Mouse (Mus musculus): ENCODE data around the gene Zfp354b.

Zfp354b gene

GRCm38 (mm10) chr11:50883756-50884155 is 47.7 kb downstream of the Zfp354b start:
- in situ Hi-C loops (cut with MboI), result no loop called here

- in situ Hi-C loops (cut with MboI), result no loop called here
Observed at GRCm38 (mm10) chr11:50878641-50879040, 52.8 kb downstream of the Zfp354b start.

Measured in mature B cell (primary cell).